Mouse (Mus musculus) left cerebral cortex, adult 2 months (tissue): ENCODE measurements around the gene Stk4. TPM values are rescaled to one million over a fixed set of nuclear protein-coding genes. Genes with fewer than 3 reads are reported as not detected.

Experiments used
- DNase-seq, 2 experiments: peaks; one replicate each; pipeline ENCODE4 v3.0.0; 2021 to 2022; ENCODE audit warnings: low spot score in 2 of 2, mixed read lengths in 1 of 2; ENCODE audit errors: extremely low spot score in 1 of 2
- H3K27ac ChIP-seq: fragments of 200-600 bp; 2 replicates; pipeline ENCODE4 v1.8.1; 2022
- H3K4me3 ChIP-seq: fragments of 200-600 bp; 2 replicates; pipeline ENCODE4 v1.8.1; 2022
- CTCF ChIP-seq: fragments of 200-600 bp; IDR thresholded peaks from 2 replicates; pipeline ENCODE4 v1.8.1; 2022; ENCODE audit warnings: antibody characterized with exemption, mild to moderate bottlenecking, moderate library complexity
- intact Hi-C: fragments of 180-260 bp; cut with DNase I; formaldehyde crosslinking; loops from one replicate; pipeline ENCODE4 v1.15.1; 2025
- total RNA-seq, 2 experiments: library from RNA; stranded (reverse); gene quantifications; 2 replicates each; pipeline ENCODE4 v1.2.3; 2021

Stk4 gene
- total RNA-seq, 2 experiments from 2014 or later = 32.4 to 41.9 TPM

- DNase-seq = peak in 1 of 2 experiments; percentile 2
- no peak for TF ChIP-seq CTCF
- Histone ChIP-seq H3K27ac (no peak overlapping the region), H3K4me3 (no peak overlapping the region)
- intact Hi-C loops = no loop called here
Observed at GRCm38 (mm10) chr2:164183340-164183739, 113.2 kb downstream of the Stk4 start.

GRCm38 (mm10) chr2:164184145-164184719 is 114.1 kb downstream of the Stk4 start:
- intact Hi-C loops = no loop called here
- no peak for TF ChIP-seq CTCF

GRCm38 (mm10) chr2:164188722-164189121 is 118.6 kb downstream of the Stk4 start:
- H3K27ac ChIP-seq = no peak overlapping the region
- peak; percentile 46 for TF ChIP-seq CTCF
- DNase-seq = no peak
- intact Hi-C loops = no loop called here
- H3K4me3 ChIP-seq = no peak overlapping the region

More at GRCm38 (mm10) chr2:164184145-164184719, 114.1 kb downstream of the Stk4 start:
- Histone ChIP-seq H3K4me3 (no peak overlapping the region), H3K27ac (no peak overlapping the region)
- DNase-seq = peak in 1 of 2 experiments; percentile 5

- no peak for DNase-seq
- Histone ChIP-seq H3K27ac (no peak within 1 kb of the TSS), H3K4me3 (no peak within 1 kb of the TSS)
- TF ChIP-seq CTCF = no peak
- intact Hi-C loops = no loop called here
Observed at GRCm38 (mm10) chr2:164190576-164190975, 120.5 kb downstream of the Stk4 start, which contains the start of gene Wfdc12. Wfdc12 (minus strand) TSS chr2:164190608.

GRCm38 (mm10) chr2:164192279-164192678 is 122.2 kb downstream of the Stk4 start:
- intact Hi-C loops = no loop called here
- Histone ChIP-seq H3K27ac (no peak overlapping the region), H3K4me3 (no peak overlapping the region)
- no peak for DNase-seq
- no peak for TF ChIP-seq CTCF

GRCm38 (mm10) chr2:164194959-164195630 is 125.0 kb downstream of the Stk4 start:
- no peak for TF ChIP-seq CTCF
- no peak overlapping the region for H3K4me3 ChIP-seq
- intact Hi-C loops = loop anchor here (5.0 kb wide), 1 partner anchor 132 kb away; no protein-coding TSS in a partner anchor
- H3K27ac ChIP-seq = no peak overlapping the region
- no peak for DNase-seq

GRCm38 (mm10) chr2:164195971-164196699 is 126.0 kb downstream of the Stk4 start:
- DNase-seq = no peak
- no peak overlapping the region for H3K27ac ChIP-seq
- no peak overlapping the region for H3K4me3 ChIP-seq
- intact Hi-C loops = loop anchor here (5.0 kb wide), 1 partner anchor 131 kb away; no protein-coding TSS in a partner anchor
- TF ChIP-seq CTCF = no peak

- no peak overlapping the region for H3K27ac ChIP-seq
- DNase-seq = no peak
- intact Hi-C loops = loop anchor here (5.0 kb wide), 1 partner anchor 131 kb away; no protein-coding TSS in a partner anchor
- no peak for TF ChIP-seq CTCF
- H3K4me3 ChIP-seq = no peak overlapping the region
Observed at GRCm38 (mm10) chr2:164196700-164196990, 126.5 kb downstream of the Stk4 start.

GRCm38 (mm10) chr2:164199626-164200327 is 129.7 kb downstream of the Stk4 start, which contains the start of gene Wfdc15a:
Wfdc15a (minus strand) TSS chr2:164200130.
- no peak for TF ChIP-seq CTCF
- intact Hi-C loops = loop anchor here (5.0 kb wide), 1 partner anchor 128 kb away; no protein-coding TSS in a partner anchor
- no peak for DNase-seq
- Histone ChIP-seq H3K4me3 (no peak within 1 kb of the TSS), H3K27ac (no peak within 1 kb of the TSS)

Other genes with a start within 250 kb of the Stk4 start
- gene Ccn5, start 249.5 kb upstream of the Stk4 start, total RNA-seq = under 1 TPM; 0.19 to 0.38 TPM
- under 1 TPM in 1 of 2 experiments, not detected in 1; 0.28 TPM for gene Kcnk15, start 216.7 kb upstream of the Stk4 start, total RNA-seq
- gene Rims4, start 151.6 kb upstream of the Stk4 start, total RNA-seq = 10 to 100 TPM; 85.4 to 89.5 TPM
- 100 to 1,000 TPM; 440 to 460 TPM for gene Ywhab, start 75.4 kb upstream of the Stk4 start, total RNA-seq
- 1 to 10 TPM in 1 of 2 experiments, under 1 TPM in 1; 0.84 to 1.1 TPM for gene Pabpc1l, start 44.9 kb upstream of the Stk4 start, total RNA-seq
- gene Tomm34, start 847 bp downstream of the Stk4 start, total RNA-seq = 10 to 100 TPM; 79.2 to 83.9 TPM
- gene Kcns1, start 100.8 kb downstream of the Stk4 start, total RNA-seq = 10 to 100 TPM; 20.3 to 20.7 TPM
- not detected for gene Wfdc5, start 112.4 kb downstream of the Stk4 start, total RNA-seq
- not detected for gene Wfdc12, start 120.3 kb downstream of the Stk4 start, total RNA-seq
- not detected for gene Wfdc15a, start 129.8 kb downstream of the Stk4 start, total RNA-seq
- not detected for gene Wfdc15b, start 151.3 kb downstream of the Stk4 start, total RNA-seq
- gene Svs2, start 168.1 kb downstream of the Stk4 start, total RNA-seq = not detected
- not detected for gene Svs3b, start 186.3 kb downstream of the Stk4 start, total RNA-seq
- not detected for gene Svs4, start 208.1 kb downstream of the Stk4 start, total RNA-seq
- gene Svs3a, start 218.9 kb downstream of the Stk4 start, total RNA-seq = not detected
- gene Svs6, start 246.4 kb downstream of the Stk4 start, total RNA-seq = not detected